Mouse (Mus musculus): ENCODE measurements at regions not wholly inside any gene's neighbourhood (a gene's known extent, or its start where the extent isn't known, plus 50 kb on each side); places are given as distances from the start of the nearest gene placed in this dataset.

- no peak for DNase-seq (ENCODE audit: low spot score in 2 of 2)
Measured at GRCm38 (mm10) chr14:40758441-40758840, 134.6 kb downstream of the Sh2d4b start.

- no peak for DNase-seq (ENCODE audit: low spot score in 2 of 2)
Measured at GRCm38 (mm10) chr14:40740541-40740940, 152.5 kb downstream of the Sh2d4b start.

- DNase-seq (ENCODE audit: low spot score in 2 of 2), result peak; percentile 30 to 34
Measured at GRCm38 (mm10) chr14:40731861-40732260, 161.2 kb downstream of the Sh2d4b start.

DNA sequence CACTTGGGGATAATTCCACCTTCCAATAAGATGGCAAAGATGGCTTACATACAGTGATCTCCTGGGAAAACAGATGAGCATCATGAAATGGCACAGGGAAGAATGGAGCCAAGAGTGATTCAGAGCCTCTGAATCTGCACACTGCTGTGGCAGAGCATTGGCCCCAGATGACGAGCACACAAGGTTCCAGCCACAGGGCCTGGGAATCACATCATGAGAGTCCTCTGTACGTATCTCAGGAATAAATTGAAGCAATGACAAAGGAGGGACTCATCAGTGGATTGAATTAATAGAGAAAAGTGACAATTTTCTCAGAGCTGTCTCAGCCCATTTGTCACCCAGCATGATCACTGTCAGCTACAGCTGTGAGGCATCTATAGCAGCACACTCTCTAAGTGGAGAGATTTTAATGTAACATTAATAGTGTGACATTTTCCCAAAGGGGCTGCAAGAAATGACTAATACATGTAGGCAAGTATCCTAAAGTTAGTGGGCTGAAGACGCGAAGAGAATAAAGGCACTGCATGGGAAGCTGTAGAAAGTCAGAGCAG, 184.0 kb downstream of the Sh2d4b start:
- DNase-seq (ENCODE audit: low spot score in 2 of 2), result no peak

DNA sequence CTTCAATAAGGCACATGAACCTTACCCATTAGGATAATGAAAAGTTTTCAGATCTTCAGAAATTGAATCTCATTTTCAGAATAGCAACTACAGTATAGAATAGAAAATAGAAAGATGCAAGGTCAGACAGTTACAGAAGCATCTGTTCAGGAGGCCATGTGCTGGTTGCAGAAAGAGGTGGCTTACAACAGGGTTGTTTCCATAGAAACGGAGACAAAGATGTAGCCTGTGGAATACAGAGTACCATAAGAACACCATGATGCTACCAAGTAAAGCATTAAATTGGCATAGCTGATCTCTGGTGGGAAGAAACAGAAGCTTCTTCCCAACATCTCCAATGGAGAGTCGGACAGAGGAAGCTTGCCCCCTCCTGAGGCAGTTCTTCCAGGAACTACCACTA, 185.6 kb downstream of the Sh2d4b start:
- no peak for DNase-seq (ENCODE audit: low spot score in 2 of 2)

GRCm38 (mm10) chr14:40703451-40703850, 189.6 kb downstream of the Sh2d4b start:
- no peak for DNase-seq (ENCODE audit: low spot score in 2 of 2)

DNA sequence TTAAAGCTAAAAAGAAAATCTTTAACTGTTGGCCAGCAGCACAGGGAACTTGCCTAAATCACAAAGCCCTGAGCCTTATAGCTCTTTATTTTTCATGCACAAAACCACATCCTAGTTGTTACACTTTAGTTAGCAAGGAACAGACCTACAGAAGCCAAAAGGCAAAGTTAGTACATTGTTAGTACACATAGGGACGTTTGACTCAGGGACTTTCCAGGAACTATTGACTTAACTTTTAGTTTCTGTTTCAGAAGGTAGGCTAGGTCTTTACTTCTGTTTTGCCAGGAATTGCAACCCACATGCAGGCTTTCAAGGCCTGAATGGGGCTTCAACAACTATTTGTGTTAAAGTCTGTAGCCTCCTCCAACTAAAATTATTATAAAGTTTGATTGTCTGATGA, 211.4 kb downstream of the Sh2d4b start:
- DNase-seq (ENCODE audit: low spot score in 2 of 2), result no peak

DNA sequence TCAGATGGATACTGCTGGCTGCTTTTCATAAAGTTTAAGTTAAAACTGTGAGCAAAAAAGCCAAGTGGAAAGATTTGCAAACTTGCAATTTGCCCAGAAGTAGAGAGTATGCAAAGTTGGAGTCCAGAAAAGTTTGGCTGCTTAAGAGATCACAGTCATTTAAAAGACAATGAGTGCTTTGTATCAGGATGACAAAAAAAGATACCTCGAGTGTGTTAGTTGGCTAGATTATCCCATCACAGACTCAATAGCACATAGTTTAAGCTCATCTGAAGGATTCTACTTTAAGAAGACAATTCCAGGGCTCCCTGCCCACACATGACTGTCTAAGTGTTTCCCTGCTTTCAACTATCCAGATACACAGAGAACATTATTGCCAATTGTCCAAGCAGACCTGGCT, 239.5 kb downstream of the Sh2d4b start:
- DNase-seq (ENCODE audit: low spot score in 2 of 2), result no peak
